Mouse (Mus musculus) liver, embryonic 12.5 days (tissue): ENCODE results near the gene Pcca. TPM values are rescaled to one million over a fixed set of nuclear protein-coding genes. Genes with fewer than 3 reads are reported as not detected.

Source experiments
- ATAC-seq: fragments of 200-750 bp; cut with Nextera tagmentation; 2 replicates; pipeline ENCODE4 v1.8.0; 2017; ENCODE audit warnings: moderate number of reproducible peaks, mild to moderate bottlenecking, moderate library complexity
- H3K27ac ChIP-seq: fragments of 300-500 bp; sonication (generic); 2 replicates; pipeline ENCODE4 v1.5.1; 2016; ENCODE audit warnings: mild to moderate bottlenecking
- H3K27me3 ChIP-seq: fragments of 300-500 bp; sonication (generic); replicated peaks from 2 replicates; pipeline ENCODE4 v1.6.1; 2016; ENCODE audit warnings: mild to moderate bottlenecking, moderate library complexity
- H3K36me3 ChIP-seq: fragments of 300-500 bp; sonication (generic); 2 replicates; pipeline ENCODE4 v1.6.1; 2016; ENCODE audit warnings: mild to moderate bottlenecking, moderate library complexity
- H3K4me1 ChIP-seq: fragments of 300-500 bp; sonication (generic); 2 replicates; pipeline ENCODE4 v1.6.1; 2016
- H3K4me2 ChIP-seq: fragments of 300-500 bp; sonication (generic); 2 replicates; pipeline ENCODE4 v1.6.1; 2016; ENCODE audit warnings: mild to moderate bottlenecking, moderate library complexity
- H3K4me3 ChIP-seq: fragments of 300-500 bp; sonication (generic); 2 replicates; pipeline ENCODE4 v1.5.1; 2016; ENCODE audit warnings: mild to moderate bottlenecking, moderate library complexity
- H3K9ac ChIP-seq: fragments of 300-500 bp; sonication (generic); 2 replicates; pipeline ENCODE4 v1.6.1; 2016; ENCODE audit warnings: mild to moderate bottlenecking, moderate library complexity
- H3K9me3 ChIP-seq: fragments of 300-500 bp; sonication (generic); replicated peaks from 2 replicates; pipeline ENCODE4 v1.6.1; 2016; ENCODE audit warnings: mild to moderate bottlenecking, moderate library complexity
- WGBS: fragments of 180-500 bp; shearing (Covaris S2); methylation state at CpG from one replicate; pipeline ENCODE4 v1.1.7; 2016; ENCODE audit not compliant: insufficient replicate concordance; 5-methylcytosine and 5-hydroxymethylcytosine counted together
- polyA plus RNA-seq: library from polyadenylated mRNA; unstranded; fragments of >200 nt; fragmentation: Nextera tagmentation; extraction: Ambion mirVana; gene quantifications from 2 replicates; pipeline ENCODE4 v1.2.1, GENCODE M21; 2016

The Pcca gene
- polyA plus RNA-seq, 1 experiment from 2014 or later, result 14.2 TPM

DNA sequence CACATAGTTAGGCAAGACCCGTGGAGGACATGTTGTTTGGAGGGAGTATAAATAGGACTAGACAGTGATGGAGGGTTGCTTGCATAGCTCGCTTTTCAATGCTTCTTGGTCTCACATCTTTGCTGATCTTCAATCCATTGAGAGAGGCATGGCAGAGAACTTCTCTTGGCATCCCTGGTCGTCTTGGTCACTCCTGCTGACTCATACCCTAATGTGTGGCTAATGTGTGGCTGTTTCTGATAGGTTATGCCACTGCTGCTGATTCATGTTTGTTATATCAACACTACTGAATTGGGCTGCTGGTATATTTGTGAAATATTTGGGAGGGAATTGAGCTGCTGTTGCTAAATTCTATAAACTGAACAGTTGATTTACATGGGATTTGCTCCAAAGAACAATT lies 299.5 kb downstream of the Pcca start:
- H3K4me3 ChIP-seq, result no peak overlapping the region
- no peak overlapping the region for H3K4me2 ChIP-seq
- no peaks in the 10 kb centered on the region for H3K4me1 ChIP-seq
- H3K36me3 ChIP-seq, result no peaks in the 10 kb centered on the region
- H3K27me3 ChIP-seq, result no peaks in the 10 kb centered on the region
- ATAC-seq, result no peak
- H3K9ac ChIP-seq, result no peak overlapping the region
- 68% methylated on average over 3 of the region's 3 CpGs for WGBS
- no peak overlapping the region for H3K27ac ChIP-seq
- no peaks in the 10 kb centered on the region for H3K9me3 ChIP-seq

DNA sequence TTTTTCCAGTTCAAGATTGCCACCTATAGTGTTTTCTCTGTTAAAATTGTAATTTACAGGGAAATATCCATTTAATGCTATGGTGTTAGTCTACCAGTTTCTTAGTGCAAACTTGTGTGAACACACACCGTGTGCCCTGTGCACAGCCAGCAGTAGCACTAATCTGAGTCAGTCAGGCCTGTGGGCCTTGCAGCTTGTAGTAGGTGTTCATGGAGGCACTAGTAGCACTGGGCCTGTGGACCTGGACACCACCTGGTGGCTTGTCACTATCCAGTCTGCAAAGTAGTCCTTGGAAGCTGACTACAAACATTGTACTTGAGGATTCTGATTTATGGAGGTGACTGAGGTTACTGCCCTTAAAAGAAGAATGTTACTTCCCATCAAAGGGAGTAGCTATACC lies 300.6 kb downstream of the Pcca start:
- Histone ChIP-seq H3K9me3 (no peaks in the 10 kb centered on the region), H3K27ac (no peak overlapping the region), H3K27me3 (no peaks in the 10 kb centered on the region), H3K4me2 (no peak overlapping the region), H3K9ac (no peak overlapping the region), H3K4me3 (no peak overlapping the region), H3K36me3 (no peaks in the 10 kb centered on the region), H3K4me1 (no peaks in the 10 kb centered on the region)
- 86% methylated on average over 1 of the region's 1 CpGs for WGBS
- ATAC-seq, result no peak

DNA sequence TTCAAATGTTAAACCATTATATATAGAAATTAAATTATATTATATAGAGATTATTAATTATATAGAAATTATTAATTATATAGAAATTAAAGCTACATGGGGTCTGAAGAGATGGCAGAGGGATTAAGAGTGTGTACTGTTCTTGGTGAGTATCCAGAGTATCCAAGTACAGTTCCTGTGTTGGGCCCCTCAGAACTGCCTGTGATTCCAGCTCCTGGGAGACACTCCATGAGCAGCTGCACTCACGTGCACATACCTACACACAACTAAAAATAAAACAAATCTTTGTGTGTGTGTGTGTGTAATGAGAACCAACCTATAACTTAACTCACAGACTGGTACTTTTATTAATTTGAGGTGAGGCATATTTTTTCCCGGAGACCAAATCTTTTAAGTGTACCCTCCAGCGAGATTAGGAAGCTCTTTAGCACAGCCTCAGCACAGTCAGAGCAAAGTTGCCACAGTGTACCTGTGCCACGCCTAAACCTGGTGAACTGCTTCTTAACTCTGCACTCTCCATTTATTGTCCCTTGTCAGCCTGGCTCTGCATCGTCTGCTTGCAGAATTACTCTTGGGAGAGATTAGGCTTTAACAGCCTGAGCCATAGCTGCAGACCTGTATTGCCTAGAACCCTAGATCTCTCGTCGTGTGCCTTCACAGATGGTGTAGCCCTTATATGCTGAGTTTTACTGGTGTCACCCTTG lies 301.5 kb downstream of the Pcca start:
- Histone ChIP-seq H3K4me3 (no peak overlapping the region), H3K9me3 (no peaks in the 10 kb centered on the region), H3K9ac (no peak overlapping the region), H3K27me3 (no peaks in the 10 kb centered on the region), H3K4me2 (no peak overlapping the region), H3K36me3 (no peaks in the 10 kb centered on the region), H3K4me1 (no peaks in the 10 kb centered on the region), H3K27ac (no peak overlapping the region)
- WGBS, result 65% methylated on average over 7 of the region's 7 CpGs
- ATAC-seq, result no peak

DNA sequence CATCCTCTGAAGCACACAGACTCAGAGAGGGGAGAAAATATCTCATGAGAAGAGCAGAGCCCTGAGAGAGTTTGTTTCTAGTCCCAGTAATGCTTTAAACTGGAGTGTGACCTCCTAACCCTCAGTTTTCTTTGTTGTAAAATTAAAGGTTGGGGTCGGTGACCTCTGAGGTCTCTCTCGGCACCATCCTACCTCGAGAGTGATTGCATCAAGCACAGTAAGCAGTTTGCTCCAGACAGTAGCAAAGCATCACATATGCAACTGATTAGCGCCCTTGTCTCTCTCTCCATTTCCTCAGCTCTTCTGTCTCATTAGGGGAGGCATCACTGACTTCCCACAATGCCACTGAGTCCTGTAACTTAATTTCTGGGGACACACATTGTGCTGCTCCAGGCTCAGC lies 302.1 kb downstream of the Pcca start:
- Histone ChIP-seq H3K4me1 (no peaks in the 10 kb centered on the region), H3K27me3 (no peaks in the 10 kb centered on the region), H3K36me3 (no peaks in the 10 kb centered on the region), H3K27ac (no peak overlapping the region), H3K4me3 (no peak overlapping the region), H3K9ac (no peak overlapping the region), H3K9me3 (no peaks in the 10 kb centered on the region), H3K4me2 (no peak overlapping the region)
- ATAC-seq, result no peak
- WGBS, result 50% methylated on average over 4 of the region's 4 CpGs

DNA sequence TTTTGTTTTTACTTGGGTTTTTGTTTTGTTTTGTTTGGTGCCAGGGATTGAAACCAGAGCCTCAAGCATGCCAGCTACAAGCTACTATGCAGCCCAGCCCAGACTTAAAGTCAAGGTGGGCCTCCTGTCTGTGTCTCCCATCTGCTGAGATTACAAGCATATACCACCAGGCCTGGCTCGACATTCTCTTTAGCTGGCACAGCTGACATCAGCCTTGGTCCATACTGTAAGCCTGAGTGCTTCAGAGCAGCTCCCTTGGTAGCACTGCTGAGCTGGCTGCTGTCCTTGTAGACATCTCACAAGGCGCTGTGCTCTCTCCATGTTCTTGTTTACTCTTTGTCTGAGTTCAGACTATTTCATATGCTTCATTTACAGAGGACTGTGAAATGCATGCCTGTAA lies 302.9 kb downstream of the Pcca start:
- Histone ChIP-seq H3K27ac (no peak overlapping the region), H3K9me3 (no peaks in the 10 kb centered on the region), H3K4me1 (no peaks in the 10 kb centered on the region), H3K4me3 (no peak overlapping the region), H3K36me3 (no peaks in the 10 kb centered on the region), H3K4me2 (no peak overlapping the region), H3K9ac (no peak overlapping the region), H3K27me3 (no peaks in the 10 kb centered on the region)
- WGBS, result 60% methylated on average over 2 of the region's 2 CpGs
- ATAC-seq, result no peak

DNA sequence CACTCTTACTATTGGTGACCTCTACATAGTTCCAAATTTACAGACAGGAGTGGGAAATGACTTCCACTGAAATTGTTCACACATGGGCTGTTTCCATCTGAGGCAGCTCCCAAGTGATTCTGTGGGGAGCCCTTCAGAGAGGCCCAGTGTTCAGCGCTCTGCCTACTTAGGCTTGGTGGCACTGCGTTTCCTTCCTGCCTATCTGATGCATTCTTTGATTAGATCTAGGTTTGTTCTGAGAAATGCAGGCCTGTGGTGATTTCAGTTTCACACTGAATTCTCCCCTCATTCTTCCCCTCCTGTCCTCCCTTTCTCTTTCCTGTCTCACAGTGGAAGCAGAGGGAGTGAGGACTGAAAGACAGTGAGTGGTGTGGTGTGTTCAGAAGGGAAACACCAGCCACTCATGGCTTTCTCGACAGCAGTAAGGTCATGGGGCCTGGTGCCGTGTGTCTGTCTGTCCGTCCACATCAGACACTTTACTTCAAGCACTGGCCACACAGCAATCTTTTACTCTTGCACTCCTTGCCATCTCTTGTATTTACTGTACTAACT lies 318.5 kb downstream of the Pcca start:
- Histone ChIP-seq H3K27ac (no peak overlapping the region), H3K4me3 (no peak overlapping the region), H3K9ac (no peak overlapping the region), H3K27me3 (no peaks in the 10 kb centered on the region), H3K9me3 (no peaks in the 10 kb centered on the region), H3K4me2 (no peak overlapping the region), H3K36me3 (no peaks in the 10 kb centered on the region), H3K4me1 (no peaks in the 10 kb centered on the region)
- no peak for ATAC-seq
- WGBS, result 44% methylated on average over 5 of the region's 5 CpGs

DNA sequence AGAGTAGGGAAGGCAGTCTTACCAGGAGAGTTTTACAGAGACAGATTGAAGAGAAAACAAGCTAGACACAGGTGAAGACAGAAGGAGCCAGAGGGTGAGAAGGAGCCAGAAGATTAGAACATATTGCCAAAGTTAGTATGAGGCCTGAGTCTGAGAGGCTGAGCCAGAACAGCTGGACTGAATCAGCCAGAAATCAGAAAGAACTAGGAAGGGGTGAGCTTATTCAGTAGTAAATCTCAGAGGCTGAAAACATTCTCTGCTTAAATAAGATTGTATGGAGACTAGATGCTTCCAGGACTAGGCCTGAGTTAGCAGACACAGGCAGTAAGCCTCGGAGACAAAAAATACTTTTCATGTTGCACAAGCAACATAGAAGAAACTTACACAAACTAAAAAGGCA lies 325.7 kb downstream of the Pcca start:
- H3K9me3 ChIP-seq, result no peaks in the 10 kb centered on the region
- ATAC-seq, result no peak
- H3K4me2 ChIP-seq, result no peak overlapping the region
- H3K4me1 ChIP-seq, result no peaks in the 10 kb centered on the region
- 68% methylated on average over 1 of the region's 1 CpGs for WGBS
- no peak overlapping the region for H3K4me3 ChIP-seq
- no peak overlapping the region for H3K9ac ChIP-seq
- H3K36me3 ChIP-seq, result no peaks in the 10 kb centered on the region
- no peak overlapping the region for H3K27ac ChIP-seq
- H3K27me3 ChIP-seq, result no peaks in the 10 kb centered on the region

DNA sequence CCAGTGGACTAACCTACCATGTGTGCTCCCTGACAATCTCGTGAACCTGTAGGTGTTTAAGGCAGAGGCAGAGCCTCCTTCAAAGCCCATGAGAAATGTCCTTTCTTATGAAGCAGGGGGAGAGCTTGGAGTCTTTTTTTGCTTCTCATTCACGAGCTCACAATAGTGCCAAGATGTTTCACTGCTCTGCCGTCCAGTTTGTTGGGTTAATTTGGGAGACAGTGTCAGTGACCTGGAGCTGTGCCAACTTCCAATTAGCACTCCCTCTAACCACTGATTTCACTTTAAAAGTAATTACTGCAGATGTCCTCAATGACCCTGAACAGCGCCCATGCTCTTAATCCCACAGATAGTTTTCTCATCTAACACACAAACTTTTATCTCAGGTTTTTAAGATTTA lies 328.5 kb downstream of the Pcca start:
- Histone ChIP-seq H3K4me3 (no peak overlapping the region), H3K9ac (no peak overlapping the region), H3K27ac (no peak overlapping the region), H3K9me3 (no peaks in the 10 kb centered on the region), H3K36me3 (no peaks in the 10 kb centered on the region), H3K27me3 (no peaks in the 10 kb centered on the region), H3K4me1 (0 out of 2 replicates have a peak, but pooled peaks cover 2% of the 10 kb centered on the region), H3K4me2 (no peak overlapping the region)
- 59% methylated on average over 4 of the region's 4 CpGs for WGBS
- ATAC-seq, result no peak

DNA sequence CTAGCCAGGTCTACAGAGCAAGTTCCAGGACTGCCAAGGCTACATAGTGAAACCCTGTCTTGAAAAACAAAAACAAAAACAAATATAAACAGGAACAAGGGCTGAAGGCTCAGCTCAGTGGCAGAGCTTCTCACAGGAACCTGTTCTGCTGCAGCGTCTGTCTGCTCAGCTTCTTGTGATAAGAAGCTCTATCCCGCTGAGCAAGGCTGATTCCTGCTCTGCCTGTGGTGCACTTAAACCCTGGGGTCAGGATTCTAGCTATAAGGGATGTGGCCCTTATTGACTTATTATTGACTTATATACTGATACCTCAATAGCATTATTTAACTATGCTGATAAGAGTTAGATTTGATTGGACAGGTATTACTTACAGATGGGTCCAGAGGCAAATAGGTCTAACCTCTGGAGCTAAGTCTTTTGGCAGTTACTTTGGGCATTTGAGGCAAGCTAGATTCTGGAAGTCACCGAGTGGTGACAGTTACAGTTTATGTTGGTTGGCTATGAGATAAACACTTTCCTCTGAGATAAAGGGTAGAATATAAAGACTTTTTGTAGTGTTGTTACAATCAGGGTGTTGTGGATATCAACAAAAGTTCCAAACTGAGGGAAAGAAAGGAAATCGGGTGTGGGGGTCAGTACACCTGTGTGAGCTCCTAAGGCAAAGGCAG lies 331.5 kb downstream of the Pcca start:
- no peaks in the 10 kb centered on the region for H3K27me3 ChIP-seq
- 28% methylated on average over 4 of the region's 4 CpGs for WGBS
- ATAC-seq, result no peak
- no peak overlapping the region for H3K27ac ChIP-seq
- no peaks in the 10 kb centered on the region for H3K36me3 ChIP-seq
- no peaks in the 10 kb centered on the region for H3K9me3 ChIP-seq
- H3K4me2 ChIP-seq, result no peak overlapping the region
- H3K4me1 ChIP-seq, result 0 out of 2 replicates have a peak, but pooled peaks cover 2% of the 10 kb centered on the region
- no peak overlapping the region for H3K4me3 ChIP-seq
- no peak overlapping the region for H3K9ac ChIP-seq

DNA sequence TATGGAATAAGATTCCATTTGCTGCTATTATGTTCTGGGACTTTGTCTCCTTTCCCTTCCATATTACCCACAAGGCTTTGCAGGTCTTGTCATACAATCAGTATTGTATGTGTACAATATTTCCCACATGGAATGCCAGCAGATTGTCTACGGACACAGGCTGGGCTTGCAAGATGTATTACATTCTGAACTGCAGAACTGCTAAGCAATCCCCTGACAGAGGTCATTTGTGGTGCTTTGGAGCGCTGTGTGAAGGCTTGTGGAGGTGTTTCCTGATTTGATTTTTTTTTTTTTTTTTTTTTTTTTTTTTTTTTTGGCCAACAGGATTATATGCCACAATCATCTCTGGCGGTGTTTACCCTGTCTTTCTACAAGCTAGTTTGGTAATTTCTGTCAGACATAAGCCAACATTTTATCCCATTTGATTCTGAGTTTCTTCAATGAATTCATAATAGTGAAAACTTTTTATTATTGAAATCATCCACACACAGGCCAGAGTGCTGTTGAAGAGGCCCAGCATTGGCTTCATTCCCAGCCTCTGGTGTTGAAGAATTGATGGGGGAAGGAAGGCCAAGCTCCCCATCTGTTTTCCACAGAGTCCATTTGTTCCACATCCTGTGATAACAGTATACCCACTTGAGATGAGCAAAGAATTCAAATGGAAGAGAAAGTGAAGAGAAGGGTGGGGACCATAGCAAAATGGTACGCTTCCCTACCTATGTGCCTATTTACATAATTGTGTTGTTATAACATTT lies 333.6 kb downstream of the Pcca start:
- no peak overlapping the region for H3K4me3 ChIP-seq
- H3K27me3 ChIP-seq, result no peaks in the 10 kb centered on the region
- no peak overlapping the region for H3K4me2 ChIP-seq
- 68% methylated on average over 4 of the region's 4 CpGs for WGBS
- no peak overlapping the region for H3K27ac ChIP-seq
- H3K36me3 ChIP-seq, result no peaks in the 10 kb centered on the region
- H3K4me1 ChIP-seq, result 0 out of 2 replicates have a peak, but pooled peaks cover 2% of the 10 kb centered on the region
- H3K9me3 ChIP-seq, result no peaks in the 10 kb centered on the region
- no peak overlapping the region for H3K9ac ChIP-seq
- ATAC-seq, result no peak

DNA sequence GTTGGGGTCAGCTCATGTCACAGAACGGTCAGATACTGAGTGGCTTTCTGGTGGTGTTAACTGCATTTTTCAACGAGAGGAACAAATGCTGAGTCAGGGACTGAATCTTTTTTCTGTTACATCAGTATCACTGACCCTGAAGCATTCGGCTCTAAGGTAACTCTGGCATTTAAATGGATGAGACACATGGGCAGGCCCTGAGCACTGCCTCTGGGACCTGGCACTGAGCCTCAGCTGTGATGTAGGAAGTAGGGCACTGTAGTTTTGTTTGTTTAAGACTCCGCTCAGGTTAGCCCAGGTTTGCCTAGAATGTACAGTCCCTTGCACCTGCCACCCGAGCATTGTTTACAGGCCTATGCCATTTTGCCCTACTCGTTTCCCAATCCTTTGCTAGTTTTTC lies 335.7 kb downstream of the Pcca start:
- no peaks in the 10 kb centered on the region for H3K9me3 ChIP-seq
- 0 out of 2 replicates have a peak, but pooled peaks cover 2% of the 10 kb centered on the region for H3K4me1 ChIP-seq
- H3K27ac ChIP-seq, result no peak overlapping the region
- WGBS, result 66% methylated on average over 6 of the region's 6 CpGs
- no peak for ATAC-seq
- no peaks in the 10 kb centered on the region for H3K27me3 ChIP-seq
- H3K4me2 ChIP-seq, result no peak overlapping the region
- H3K4me3 ChIP-seq, result no peak overlapping the region
- no peaks in the 10 kb centered on the region for H3K36me3 ChIP-seq
- H3K9ac ChIP-seq, result no peak overlapping the region
